Mouse (Mus musculus) 416B (cell line): ENCODE data around the gene Npnt.

ENCODE experiments used
- DNase-seq: peaks from one replicate; pipeline ENCODE4 v3.0.0; 2011; ENCODE audit warnings: low read depth

Npnt gene

DNA sequence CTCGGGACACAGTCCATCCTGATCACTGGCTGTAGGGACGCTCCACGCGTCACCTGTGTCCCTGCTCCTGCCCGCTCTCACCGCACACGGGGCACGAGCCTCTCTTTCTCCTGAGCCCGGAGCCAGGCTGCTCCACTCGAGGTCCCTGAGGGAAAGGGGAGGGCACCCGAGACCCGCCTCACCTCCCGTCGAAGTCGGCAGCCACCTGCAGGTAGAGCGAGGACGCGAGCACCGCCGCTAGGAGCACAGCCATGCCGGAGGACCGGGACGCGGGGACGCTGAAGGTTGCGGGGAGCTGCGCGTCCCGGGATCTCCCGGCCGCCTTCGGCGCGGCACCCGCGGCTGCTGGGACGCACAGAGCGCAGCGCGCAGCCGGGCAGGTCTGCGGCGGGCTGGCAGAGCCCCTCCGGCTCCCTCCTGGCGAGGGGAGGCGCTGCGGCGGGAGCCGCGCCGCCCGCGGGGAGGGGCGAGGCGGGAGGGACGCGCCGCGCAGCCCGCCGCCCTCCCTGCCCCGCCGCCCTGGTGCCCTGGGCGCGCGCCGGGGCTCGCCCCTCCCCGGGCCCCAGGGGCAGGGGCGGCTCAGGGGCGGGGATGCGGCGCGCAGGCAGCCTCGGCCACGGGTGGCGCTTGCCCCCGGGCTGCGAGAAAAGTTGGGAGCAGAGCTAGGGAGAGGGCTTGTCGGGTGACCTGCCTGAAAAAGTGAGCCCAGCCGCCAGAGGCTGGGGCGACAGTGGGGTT is at the start of gene Npnt:
Gene Npnt (minus strand): TSS at position 501 of the 738 bp plus-strand sequence.
- DNase-seq: no peak

DNA sequence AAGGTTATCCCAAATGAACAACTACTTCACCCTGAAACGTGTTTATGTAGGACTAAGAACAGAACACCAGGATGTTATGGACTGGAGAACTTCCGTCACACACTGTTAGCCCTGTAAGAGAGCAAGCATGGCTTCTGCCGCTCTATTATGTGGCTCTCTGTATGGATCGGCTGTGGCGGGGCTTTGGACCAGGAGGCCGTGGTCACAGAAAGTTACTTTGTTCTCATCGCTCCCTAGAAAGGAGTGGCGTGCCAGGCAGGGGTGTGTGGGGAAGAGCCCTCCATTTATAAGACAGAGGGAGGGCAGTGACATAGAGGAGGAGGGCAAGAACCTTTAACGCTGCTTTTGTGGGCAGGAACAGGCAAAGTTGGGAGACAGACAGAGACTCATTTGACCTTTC is 46.2 kb upstream of the Npnt start:
- no peak for DNase-seq

DNA sequence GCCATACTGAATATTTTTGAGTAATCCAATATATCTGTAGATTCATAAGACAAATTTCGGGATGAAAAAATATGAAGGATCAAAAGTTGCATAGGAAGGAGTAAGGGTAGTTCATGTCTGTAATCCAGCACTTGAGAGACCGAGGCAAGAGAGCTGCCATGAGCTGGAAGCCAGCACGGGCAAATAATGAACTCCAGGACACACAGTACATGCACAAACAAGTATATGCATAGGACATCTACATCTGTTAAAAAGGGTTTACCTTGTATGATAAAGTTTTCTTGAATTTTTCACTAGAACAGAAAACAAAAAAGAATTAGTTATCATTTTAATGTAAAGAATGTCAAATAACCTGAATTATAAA is 45.8 kb upstream of the Npnt start:
- no peak for DNase-seq

DNA sequence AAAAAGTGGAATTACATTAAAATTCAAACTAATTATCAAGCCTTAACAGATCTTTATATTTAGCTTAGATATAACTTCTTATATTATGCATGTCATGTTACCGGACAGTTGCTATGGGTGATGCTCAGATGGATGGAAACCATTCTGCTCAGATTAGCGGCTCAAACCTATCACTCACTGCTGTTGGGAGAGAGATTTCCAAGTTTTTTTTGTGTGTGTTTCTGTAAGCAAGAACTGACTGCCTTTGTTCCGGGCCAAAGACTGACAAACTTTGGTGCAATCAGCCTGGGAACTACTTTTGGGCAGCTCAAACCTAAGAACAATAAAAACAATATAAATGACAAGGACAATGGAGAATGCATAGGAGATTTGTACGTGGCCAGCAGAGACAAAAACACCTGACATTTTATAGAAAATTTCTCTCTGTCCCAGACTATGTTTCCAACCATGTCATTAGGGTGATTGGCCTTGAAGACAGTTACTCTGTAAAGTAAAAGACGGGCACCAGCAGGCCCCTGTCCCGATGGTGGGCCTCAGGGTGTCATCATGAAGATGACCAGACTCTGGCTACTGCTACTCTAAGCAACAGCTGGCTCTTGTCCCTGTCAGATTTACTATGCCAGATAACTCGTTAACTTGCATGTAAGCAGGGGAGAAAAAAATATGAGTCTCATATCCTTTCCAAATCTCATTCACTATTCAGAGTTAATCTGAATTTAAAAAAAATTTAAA is 45.2 kb upstream of the Npnt start:
- no peak for DNase-seq

DNA sequence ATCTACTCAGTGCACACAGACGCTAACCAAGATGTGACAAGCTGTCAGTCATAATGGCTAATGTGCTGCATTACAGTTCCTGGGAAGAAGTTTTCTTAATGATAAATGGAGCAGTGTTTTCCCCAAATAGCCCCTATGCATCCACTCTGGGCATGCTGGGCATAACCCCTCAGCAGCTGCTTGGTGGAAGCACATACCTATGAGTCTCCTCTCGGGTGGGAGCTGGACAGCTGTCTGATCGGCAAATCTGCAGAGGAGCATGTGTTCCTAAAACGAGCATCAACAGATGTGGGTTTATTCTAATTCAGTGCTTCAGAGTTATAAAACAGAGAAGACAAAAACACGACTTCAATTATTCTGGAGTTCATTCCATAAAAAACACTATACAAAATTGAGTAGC is 36.1 kb upstream of the Npnt start:
- no peak for DNase-seq

DNA sequence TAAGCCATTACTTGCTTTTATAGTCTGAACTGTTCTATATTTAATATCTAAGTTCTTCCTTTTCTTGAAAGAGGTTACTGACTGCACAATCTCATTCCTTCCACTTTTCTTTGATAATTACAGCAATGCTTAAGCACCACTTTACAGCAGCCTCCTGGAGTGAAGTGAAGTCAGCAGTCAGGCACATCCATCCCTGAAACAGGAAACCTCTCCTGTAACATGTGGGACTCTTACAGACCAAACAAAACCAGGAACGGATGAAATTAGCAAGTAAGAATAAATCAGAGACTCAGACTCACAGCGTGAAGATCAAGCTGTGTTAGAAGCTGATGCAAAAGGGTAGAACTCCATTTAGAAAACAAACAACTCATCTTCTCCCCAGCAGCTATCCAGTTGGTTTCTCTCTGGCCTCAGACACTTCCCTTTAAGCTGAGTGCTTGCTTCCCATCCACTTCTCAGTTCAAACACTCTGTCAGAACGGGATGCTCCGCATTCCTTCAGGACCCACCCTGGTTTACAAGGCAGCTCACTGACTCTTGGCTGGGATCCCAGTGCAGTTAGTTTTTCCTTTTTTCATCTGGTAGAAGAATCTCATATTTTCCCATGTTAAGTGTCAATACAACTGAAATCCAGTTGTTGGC is 33.9 kb upstream of the Npnt start:
- no peak for DNase-seq

DNA sequence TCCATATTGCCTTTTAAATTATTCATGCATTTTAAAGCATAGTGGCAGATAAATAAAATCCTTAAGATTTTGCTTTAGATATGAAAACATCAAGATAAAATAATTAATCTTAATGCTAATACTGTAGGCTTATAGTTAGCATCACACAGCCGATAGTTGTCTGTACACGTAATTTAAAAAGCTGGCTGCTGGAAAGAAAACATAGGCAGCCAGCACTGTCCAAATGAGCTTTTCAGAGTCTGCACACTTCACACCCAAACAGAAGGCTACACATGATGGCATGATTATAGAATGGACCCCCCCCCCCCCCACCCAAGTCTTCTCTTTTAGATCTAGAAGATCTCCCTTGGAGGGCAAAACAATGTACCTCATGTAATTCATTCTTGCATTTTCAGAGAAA is 31.9 kb upstream of the Npnt start:
- no peak for DNase-seq

DNA sequence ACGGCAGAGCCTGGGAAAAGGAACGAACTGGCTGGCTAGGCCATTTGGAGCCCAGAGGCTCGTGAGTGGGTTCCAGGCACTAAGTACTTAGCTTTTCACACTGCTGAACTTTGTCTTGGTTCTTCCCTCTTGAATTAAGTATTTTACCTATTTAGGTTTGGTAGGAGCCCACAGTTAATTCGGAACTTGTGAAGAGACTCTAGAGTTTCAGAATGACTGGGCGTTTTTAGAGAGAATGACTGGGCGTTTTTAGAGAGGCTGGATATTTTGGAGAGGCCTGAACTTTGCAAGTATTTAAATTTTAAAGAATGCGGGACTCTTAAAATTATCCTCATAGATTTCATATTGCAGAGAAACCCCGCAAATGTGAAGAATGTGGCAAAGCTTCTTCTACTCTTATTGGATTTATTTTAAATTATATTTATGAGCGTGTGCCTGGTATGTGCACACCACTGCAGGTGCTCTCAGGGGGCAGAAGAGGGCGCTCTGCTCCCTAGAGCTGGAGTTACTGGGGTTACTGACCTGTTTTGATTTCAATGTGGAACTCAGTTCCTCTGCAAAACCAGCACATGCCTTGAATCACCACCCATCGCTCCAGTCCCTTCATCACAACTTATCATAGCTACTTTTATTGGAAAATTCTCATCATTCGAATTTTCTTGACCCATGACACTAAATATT is 29.8 kb upstream of the Npnt start:
- DNase-seq: peak; percentile 15

DNA sequence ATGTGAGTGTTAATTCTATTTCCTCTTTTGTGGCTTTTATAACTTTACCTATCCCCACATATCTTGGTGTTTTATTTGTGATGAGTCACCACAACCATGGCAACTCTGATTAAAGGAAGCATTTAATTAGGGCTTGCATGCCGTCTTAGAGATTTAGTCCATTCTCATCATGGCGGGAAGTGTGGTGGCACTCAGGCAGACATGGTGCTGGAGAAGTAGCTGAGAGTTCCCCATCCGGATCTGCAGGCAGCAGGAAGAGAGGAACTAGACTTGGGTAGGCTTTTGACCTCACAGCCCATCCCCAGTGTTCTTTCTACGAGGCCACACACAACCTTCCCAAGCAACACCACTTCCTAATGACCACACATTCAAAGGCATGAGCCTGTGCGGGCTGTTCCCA is 16.2 kb upstream of the Npnt start:
- DNase-seq: peak; percentile 17

DNA sequence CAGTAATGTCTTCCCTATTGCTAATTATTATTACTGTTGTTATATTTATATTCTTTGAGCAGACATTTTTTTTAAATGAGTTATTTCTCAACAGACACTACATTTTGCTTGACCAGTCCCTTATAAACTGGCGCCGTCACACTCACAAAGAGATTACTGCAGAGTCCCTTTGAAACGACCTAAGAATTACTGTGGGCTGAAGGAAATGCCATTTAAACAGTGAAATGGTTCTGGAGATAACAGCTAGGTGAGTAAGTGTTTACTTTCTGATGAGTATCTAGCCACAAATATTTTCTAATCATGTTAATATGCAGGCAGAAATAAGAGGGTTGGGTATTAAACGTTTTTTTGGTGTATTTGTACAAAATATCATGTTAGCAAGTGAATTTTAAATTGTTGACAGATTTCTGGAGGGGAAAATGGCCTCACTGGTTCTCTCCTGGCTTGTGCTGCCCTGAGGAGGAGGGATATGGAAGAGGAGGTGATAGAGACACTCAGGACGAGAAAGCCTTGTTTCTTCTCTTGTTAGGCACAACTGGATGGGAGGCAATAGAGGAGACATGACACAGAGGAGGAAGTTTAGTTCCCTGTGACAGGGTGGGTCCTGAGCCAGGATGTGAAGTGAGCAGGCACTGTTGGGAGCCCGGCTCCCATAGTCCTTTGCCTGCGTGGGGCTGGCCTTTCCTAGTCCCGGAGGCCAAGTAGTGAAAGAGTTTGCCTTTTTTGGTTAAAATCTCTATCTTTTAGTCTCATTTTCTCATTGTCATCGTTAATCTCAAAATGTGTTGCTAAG is 14.8 kb upstream of the Npnt start:
- no peak for DNase-seq

DNA sequence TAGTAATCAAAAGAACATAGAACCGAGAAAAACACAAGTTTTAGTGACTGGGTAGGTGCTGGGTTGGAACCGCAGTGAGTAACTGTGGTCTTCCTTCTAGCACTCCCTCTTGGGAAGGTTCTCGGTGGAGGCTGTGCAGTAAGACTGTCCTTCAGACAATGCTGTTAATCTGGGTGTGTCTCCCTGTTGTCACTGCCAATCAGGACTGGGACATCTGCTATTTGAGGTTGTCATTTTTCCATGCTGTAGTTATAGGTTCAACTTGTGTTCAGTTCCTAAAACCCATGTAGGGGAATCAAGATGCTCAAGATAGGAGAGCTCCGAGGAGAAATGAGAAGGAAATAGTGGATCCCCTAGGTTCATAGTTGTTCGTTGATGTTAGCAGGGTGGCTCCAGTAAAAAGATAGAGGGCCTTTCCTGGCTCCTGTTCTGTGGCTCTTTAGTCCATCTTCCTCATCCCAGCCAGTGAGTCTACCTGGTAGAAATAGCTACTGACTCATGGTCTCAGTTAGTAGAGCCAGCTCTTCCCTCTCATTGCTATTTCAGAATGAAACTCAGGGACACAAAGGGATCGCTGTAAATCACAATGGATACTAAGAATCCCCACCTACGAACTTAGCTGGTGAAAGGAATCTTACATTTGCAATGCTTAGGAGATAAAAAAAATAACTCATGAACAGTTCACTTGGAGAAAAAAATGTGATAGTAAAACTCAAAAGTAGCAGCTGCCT is 12.7 kb upstream of the Npnt start:
- DNase-seq: no peak

DNA sequence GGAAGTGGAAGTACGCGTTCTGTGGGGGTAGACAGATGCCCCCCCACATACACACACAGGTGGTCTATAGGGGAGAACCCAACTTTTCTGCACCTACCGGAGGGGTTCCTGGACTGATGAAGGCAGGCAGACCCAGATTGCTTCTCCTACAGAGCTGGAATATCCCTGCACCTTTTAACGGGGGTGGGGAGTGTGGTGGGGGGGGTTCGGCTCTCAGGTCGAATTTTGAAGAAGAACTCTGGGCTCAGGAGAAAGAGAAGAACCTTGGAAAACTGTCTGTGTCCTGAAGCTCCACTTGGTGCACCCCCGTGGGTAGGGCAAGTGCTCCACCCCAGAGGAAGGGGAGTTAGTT is 414 bp upstream of the Npnt start:
- no peak for DNase-seq

DNA sequence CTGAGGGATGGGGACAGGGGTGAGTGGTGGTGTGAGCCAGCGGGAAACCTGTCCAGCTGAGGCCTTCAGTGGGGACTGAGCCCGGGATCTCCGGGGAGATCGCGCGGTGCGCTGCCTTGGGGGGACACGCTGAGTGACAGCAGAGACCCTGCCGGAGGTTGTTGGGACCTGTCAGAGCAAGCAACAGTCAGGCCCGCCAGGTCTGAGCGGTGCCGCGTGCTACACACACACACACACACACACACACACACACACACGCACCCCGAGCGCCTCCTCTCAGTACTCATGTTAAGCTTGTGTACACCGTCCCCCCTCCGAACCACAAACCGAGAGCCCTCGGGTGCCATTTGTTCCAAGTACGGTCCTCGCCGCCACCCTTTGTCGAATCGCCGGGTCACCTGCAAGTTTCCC is 706 bp downstream of the Npnt start:
- no peak for DNase-seq

DNA sequence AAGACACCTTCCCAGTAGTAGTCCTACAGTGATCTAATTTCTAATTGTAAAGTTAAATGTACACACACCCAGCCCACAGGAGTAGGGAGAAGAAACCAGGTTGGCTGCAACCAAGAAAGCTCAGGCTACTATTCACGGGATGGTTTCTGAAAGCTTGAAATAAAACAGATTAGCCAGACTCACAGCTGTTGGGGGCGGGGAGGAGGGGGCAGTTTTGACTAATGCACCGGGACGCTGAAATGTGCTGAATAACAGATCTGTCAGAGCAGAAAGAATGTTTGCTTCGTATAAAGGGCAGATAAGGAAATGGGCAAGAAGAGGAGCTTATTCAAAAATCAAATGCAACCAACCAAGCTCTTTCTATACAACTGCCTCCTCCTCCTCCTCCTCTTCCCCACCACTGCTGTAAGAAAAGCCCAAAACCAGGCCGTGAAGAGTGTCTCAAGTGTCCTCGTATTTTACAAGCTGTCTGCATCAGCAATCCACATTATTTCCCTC is 1.7 kb downstream of the Npnt start:
- DNase-seq: no peak

DNA sequence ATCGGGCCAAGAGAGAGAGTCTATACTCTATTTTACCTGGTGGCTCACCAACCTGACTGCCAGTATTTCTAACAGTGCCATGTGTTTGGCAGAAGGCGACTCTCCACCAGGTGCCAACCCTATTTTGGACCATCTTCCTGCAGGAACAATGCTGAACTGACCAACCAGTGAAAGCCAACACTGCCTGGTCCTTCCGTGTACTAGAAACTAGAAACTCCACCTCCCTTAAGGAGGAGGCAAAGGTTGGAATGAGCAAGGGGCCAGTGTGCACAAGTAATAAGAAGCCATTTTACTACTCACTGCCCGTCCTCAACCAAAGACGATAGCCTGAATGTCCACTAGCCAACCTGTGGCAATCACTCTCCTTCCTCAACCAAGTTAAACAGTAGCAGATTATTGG is 4.0 kb downstream of the Npnt start:
- no peak for DNase-seq

DNA sequence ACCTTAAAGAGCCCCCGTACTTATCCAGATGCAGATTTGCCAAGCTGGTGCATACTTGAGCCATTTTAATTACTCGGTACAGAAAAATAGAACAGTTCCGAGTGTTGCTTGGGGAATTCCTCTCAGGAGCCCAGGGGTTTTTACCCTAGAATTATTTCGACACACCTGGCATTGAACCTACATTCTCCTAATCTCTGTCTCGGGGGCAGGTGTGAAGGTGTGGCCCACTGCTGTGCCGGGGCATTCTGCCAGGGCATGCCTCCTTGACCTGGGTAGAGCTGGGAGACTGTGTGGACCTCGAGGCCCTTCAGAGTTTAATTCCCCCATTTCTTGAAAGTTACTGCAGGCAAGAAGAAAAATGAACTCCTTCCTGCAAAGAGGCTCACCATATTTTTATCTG is 4.4 kb downstream of the Npnt start:
- no peak for DNase-seq

DNA sequence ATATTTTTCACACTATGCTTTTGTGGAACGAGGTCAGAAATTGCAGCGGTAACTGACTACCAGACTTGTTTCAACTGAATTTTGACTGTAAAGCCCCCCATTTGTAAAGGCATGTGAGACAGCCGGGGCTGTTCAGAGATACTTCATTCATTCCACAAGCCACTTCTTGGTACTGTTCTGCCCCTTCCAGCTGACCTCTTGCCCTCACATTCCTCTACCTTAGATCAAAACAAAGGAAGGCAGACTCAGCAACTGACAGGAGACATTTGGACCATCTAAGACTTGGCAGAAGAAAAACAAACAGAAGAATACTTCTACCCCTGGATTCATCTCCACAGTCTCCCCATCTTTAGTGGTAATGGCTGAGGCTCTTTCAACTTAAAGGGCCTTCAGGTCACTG is 5.5 kb downstream of the Npnt start:
- DNase-seq: no peak

DNA sequence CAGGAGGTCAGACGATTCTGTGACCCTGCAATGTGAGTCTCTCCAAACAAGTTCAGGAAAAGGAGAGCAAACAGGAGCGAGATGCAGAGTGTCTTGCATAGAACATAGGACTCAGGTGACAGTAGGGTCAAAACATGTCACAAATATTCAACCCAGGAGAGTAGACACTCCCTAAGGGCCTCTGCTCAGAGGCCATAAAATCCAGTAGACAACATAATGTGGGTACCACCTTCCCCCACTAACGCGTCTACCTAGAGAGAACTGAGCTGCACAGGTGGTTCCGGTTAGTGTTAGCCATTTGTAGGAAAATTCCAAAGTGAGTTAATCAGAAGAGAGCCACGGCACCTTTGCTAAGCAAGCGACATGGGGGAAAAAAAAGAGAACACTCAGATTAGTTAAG is 5.9 kb downstream of the Npnt start:
- no peak for DNase-seq

DNA sequence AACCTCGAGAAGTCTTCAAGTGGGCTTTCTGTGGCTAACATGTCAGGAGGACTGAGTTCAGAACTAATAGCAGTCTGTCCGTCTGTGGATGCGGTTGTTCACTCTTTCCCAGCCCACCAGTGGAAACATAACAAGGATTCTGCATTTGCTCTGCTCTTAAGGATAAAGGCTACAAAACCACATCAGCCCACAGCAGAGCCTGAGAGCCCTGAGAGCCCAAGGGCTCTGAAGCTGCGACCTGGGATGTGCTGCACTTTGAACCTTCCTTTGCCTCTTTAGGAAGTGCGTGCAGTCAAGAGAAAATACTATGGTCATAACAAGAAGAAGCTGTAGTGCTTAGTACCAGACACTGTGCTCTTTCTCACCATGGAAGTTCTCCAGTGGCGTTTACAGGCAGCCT is 7.3 kb downstream of the Npnt start:
- no peak for DNase-seq

DNA sequence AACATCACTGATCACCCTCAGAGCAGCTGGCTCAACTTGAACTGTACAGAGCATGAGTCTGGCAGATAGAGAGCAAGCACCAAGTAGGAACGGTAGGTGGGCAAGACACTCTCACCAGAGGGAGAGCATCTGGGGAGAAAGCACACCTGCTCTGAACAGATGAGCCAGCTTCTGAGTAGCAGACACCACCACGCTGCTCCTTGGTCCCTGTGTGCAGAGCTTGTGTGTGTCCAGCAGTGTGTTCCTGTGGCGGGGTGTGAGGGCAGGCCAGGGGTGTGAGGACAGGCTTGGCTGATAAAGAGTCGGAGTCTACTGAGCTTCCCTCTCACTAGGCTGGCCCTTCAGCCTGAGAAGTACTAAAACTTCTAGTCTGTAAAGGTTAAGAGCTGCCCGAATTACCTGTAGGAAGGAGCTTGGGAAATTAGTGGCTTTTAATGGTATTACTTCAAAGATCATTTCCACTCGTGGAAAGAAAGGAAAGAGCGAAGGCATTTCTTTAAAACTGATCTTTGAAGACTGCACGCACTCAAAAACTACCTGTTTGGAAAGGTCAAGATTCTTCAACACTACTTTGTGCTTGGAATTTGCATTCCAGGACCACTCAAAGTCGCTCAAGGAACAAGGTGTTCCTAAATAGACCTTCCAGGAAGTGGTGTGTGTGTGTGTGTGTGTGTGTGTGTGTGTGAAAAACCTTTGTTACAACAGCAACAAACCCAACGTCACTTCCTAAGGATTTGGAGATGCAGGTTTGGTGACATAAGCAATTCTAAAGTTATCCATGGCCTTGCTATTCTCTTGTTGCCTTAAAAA is 9.7 kb downstream of the Npnt start:
- no peak for DNase-seq
